Mouse (Mus musculus): ENCODE results near the gene Olfr202. TPM values are rescaled to one million over a fixed set of nuclear protein-coding genes. Genes with fewer than 3 reads are reported as not detected.

Olfr202 gene
- polyA plus RNA-seq, 1 experiment from 2014 or later = not detected

Other genes with a start within 250 kb of the Olfr202 start
- not detected in 2 replicates for gene Olfr187, start 247.0 kb downstream of the Olfr202 start, polyA plus RNA-seq (2015; fragmentation: Nextera tagmentation; extraction: Ambion mirVana)
- not detected in 2 replicates for gene Olfr190, start 208.8 kb downstream of the Olfr202 start, polyA plus RNA-seq (2015; fragmentation: Nextera tagmentation; extraction: Ambion mirVana)
- not detected in 2 replicates for gene Olfr191, start 197.0 kb downstream of the Olfr202 start, polyA plus RNA-seq (2015; fragmentation: Nextera tagmentation; extraction: Ambion mirVana)
- not detected in 2 replicates for gene Olfr193, start 174.9 kb downstream of the Olfr202 start, polyA plus RNA-seq (2015; fragmentation: Nextera tagmentation; extraction: Ambion mirVana)
- not detected in 2 replicates for gene Olfr194, start 165.7 kb downstream of the Olfr202 start, polyA plus RNA-seq (2015; fragmentation: Nextera tagmentation; extraction: Ambion mirVana)
- not detected in 2 replicates for gene Olfr195, start 139.7 kb downstream of the Olfr202 start, polyA plus RNA-seq (2015; fragmentation: Nextera tagmentation; extraction: Ambion mirVana)
- gene Olfr196, start 116.3 kb downstream of the Olfr202 start, polyA plus RNA-seq (2015; fragmentation: Nextera tagmentation; extraction: Ambion mirVana) = not detected in 2 replicates
- gene Olfr198, start 83.3 kb downstream of the Olfr202 start, polyA plus RNA-seq (2015; fragmentation: Nextera tagmentation; extraction: Ambion mirVana) = not detected in 2 replicates
- gene Olfr199, start 67.0 kb downstream of the Olfr202 start, polyA plus RNA-seq (2015; fragmentation: Nextera tagmentation; extraction: Ambion mirVana) = not detected in 2 replicates
- gene Olfr201, start 14.2 kb downstream of the Olfr202 start, polyA plus RNA-seq (2015; fragmentation: Nextera tagmentation; extraction: Ambion mirVana) = not detected in 2 replicates
- not detected in 2 replicates for gene Olfr203, start 12.1 kb upstream of the Olfr202 start, polyA plus RNA-seq (2015; fragmentation: Nextera tagmentation; extraction: Ambion mirVana)
- not detected in 2 replicates for gene Olfr204, start 31.5 kb upstream of the Olfr202 start, polyA plus RNA-seq (2015; fragmentation: Nextera tagmentation; extraction: Ambion mirVana)
- gene Olfr205, start 44.3 kb upstream of the Olfr202 start, polyA plus RNA-seq (2015; fragmentation: Nextera tagmentation; extraction: Ambion mirVana) = not detected in 2 replicates
- gene Olfr206, start 62.5 kb upstream of the Olfr202 start, polyA plus RNA-seq (2015; fragmentation: Nextera tagmentation; extraction: Ambion mirVana) = not detected in 2 replicates
- not detected in 2 replicates for gene Olfr209, start 77.2 kb upstream of the Olfr202 start, polyA plus RNA-seq (2015; fragmentation: Nextera tagmentation; extraction: Ambion mirVana)
- gene Gabrr3, start 120.5 kb upstream of the Olfr202 start, polyA plus RNA-seq (2015; fragmentation: Nextera tagmentation; extraction: Ambion mirVana) = 0.07 TPM in 1 of 2 replicates, not detected in the other
- 13.7 and 14.5 TPM in 2 replicates for gene Riox2, start 185.0 kb upstream of the Olfr202 start, polyA plus RNA-seq (2015; fragmentation: Nextera tagmentation; extraction: Ambion mirVana)

All from neural tube, embryonic 13.5 days (tissue).